Mouse (Mus musculus) naive thymus-derived CD4-positive, alpha-beta T cell, adult 5 months (primary cell): Measurements from ENCODE around the gene Cars2. TPM values are rescaled to one million over a fixed set of nuclear protein-coding genes. Genes with fewer than 3 reads are reported as not detected.

Source experiments
- polyA plus RNA-seq: library from polyadenylated mRNA; unstranded; fragments of 100-300 nt; shearing (Covaris generic); gene quantifications from one replicate; pipeline ENCODE4 v1.2.1, GENCODE M21; 2017

The Cars2 gene
- 43.3 TPM for polyA plus RNA-seq

DNA sequence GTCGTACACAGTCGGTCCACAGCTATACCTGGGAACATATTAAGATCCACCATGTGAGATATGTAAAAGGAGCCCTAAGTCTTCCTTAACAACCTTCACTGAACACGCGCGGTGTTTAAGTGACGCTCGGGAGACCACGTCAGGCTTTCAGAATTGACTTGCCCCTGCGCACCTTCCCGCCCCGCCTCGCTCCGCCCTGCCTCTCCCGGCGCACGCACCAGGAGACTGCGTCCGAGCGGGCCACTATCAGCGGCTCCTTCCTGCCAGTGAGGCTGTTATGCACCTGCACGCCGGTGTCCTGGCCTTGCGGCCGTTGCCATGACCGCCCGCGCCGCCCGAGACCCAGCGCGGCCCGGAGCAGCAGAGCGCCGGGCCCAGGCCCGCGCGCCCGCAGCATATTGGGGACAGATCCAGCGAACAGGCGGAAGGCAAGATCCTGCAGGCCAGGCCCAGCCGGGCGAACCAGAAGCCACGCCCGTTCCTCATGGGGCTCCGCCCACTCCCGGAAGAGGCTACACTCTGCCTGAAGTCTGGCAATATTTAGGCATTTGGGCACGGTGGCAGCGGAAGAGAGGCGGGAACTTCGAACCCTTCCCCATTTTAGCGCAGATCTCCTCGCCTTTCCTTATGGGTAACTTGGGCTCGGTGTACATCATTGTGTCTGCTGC, at the start of gene Cars2:
Gene Cars2 (minus strand): TSS at position 503 of the 668 bp plus-strand sequence.

DNA sequence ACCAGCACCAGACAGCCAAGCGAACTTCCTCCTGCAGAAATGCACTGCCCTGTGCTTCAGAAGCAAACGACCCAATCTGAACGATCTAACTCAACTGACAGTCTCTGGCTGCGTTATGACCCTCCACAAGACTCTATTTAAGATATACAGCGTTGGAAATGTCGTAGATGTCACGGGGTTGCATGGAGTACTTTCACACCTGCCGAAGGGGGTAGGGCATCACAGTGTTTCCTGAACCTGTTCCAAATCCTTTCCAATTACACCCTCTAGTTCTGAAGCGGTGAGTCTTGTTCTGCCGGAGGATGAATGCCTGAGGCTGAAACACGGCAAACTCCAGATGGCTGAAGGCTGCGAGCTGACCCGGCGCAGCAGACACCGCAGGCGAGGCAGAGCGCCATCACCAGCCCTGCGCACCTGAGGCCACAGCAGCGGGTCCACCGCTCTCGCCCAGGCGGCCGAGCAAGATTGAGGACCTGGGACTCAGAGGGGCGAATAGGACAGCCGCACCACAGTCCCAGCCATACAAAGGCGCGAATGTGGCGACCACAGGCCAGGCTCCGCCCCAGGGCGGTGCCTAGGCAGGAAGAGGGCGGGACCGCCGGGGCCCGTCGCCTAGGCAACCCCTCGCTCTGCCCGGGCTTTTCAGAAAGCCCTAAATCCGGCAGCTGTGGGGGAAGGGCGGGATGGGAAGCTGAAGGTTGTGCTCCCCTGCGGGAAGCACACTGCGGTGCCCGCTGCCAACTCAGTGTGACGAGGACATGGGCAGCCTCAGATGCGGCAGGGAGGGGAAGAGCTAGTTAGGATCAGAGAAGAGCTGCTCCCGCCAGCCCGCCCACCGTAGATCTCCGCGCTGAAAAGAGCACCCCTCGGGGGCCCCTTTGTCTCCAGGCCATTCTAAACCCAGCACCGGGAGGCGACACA, 4.5 kb upstream of the Cars2 start, which contains the start of gene Ing1:
Gene Ing1 (plus strand): TSS at position 773 of the 921 bp plus-strand sequence.

DNA sequence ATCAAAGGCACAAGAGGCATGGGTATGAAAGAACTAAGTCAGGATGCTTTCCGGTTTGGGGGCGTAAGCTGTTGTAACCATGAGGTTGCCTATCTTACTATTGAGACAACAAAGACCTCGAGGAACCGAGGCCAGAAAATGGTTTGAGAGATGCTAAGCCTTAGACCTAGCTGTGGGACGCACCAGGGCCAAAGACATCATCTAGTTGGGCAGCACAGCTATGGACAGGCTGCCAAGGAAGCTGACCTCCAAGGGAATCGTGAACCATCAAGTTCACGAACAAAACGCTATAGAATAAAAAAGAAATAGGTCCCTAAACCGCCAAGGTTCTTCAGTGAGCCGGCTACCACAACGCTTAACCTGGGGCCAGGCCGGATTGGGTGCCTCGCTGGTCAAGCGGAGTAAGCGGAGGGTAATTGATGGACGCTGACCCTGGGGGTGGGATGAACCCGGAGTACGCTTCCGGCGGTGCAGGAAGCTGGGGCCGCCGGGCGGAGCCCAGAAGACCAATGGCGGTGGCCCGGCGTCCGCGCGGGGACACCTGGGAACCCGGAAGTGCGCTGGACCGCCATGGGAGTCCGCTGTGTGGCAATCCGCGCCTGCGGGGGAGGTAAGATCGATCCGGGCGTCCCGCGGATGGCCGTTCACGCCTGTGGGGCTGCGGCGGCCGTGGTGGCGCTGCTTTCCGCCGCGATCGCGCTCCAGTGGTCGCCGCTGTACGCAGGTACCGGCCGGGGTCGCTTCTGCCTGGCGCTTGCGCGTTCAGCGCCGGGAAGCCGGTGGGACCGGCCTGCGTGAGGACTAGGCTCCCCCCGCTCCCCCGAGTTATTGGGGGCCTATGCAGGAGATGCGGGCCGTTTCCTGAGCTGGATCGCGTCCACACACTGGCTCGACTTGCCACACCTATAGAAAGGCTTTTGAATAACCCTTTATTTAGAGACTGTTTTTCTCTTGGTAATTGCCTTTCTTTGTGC, 53.3 kb downstream of the Cars2 start, which contains the start of gene Naxd:
Gene Naxd (plus strand): TSS at position 490 of the 974 bp plus-strand sequence.

GRCm38 (mm10) chr8:11477811-11478761, 72.5 kb downstream of the Cars2 start, which contains the start of gene Rab20:
TSS of gene Rab20 (minus strand) at chr8:11478710.

Other genes starting within 250 kb of the Cars2 start
- not detected for gene Col4a2, start 238.0 kb downstream of the Cars2 start, polyA plus RNA-seq
- not detected for gene Col4a1, start 238.0 kb downstream of the Cars2 start, polyA plus RNA-seq
- 26.9 TPM for gene Rab20, start 72.1 kb downstream of the Cars2 start, polyA plus RNA-seq
- gene Naxd, start 53.3 kb downstream of the Cars2 start, polyA plus RNA-seq: 39.4 TPM
- gene Ing1, start 4.8 kb upstream of the Cars2 start, polyA plus RNA-seq: 71.1 TPM
- gene Ankrd10, start 85.0 kb upstream of the Cars2 start, polyA plus RNA-seq: 145 TPM
- gene 1700016D06Rik, start 150.3 kb upstream of the Cars2 start, polyA plus RNA-seq: not detected
- gene Arhgef7, start 176.9 kb upstream of the Cars2 start, polyA plus RNA-seq: 20.5 TPM